Mouse (Mus musculus): Measurements from ENCODE around the gene Ptpn23.

- no peak for TF ChIP-seq CTCF (IDR thresholded peaks at IDR 0.05; ENCODE audit: low read depth)
- no peak for TF ChIP-seq EP300 (IDR thresholded peaks at IDR 0.05; ENCODE audit: low read depth)
Observed at GRCm38 (mm10) chr9:110375668-110376067, 32.3 kb downstream of the Ptpn23 start.

Measured in heart, postnatal 0 days (tissue).